Mouse (Mus musculus) embryonic fibroblast, embryonic 13.5 days (primary cell): ENCODE measurements around the gene Zbtb38.

Experiments
- CTCF ChIP-seq: IDR thresholded peaks from 2 replicates; pipeline ENCODE4 v1.5.1; 2011; ENCODE audit warnings: mild to moderate bottlenecking, control low read depth, low read length, moderate library complexity, borderline replicate concordance; ENCODE audit not compliant: insufficient read depth
- POLR2A ChIP-seq: IDR thresholded peaks from 2 replicates; pipeline ENCODE4 v1.6.1; 2011; ENCODE audit warnings: low read depth, mild to moderate bottlenecking, control low read depth, low read length, moderate library complexity

GRCm38 (mm10) chr9:96769651-96770050 lies 17.0 kb upstream of the Zbtb38 start:
- TF ChIP-seq CTCF = no peak
- no peak for TF ChIP-seq POLR2A
